In the genomic region with DNA sequence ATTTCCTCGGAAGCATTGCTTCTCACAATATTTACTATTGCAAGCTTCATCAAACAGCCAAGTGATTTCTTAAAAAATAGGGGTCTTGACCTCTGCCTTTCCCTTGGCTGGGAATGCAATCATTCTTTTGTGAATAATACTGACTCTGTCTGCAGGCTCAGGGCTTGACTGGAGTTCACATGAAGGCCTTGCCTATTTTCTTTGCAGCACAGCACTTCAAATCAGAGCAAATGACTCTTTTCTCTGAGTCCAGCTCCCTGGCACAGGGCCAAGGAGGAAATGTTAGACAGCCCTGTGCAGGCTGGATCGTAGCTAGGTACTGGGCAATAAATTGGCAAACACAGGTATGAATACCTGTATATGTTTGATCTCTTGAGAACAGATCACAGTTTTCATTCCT, we compare ENCODE assay signal across 11 mouse cellular contexts.
DNase-seq lines count a peak whose midpoint lies in the region; ATAC-seq and TF ChIP-seq lines count a peak whose summit lies in the region.
"Had no signal": no experiment of that assay in that cellular context is flagged by ENCODE, and none has a peak within 500 bp of the region (broad histone marks: within the 10 kb centered on the region; RNA-seq: fewer than 3 reads in every experiment).

No protein-coding gene starts in this region.

- intact Hi-C loops in heart, postnatal 36 days (cut with DNase I): no loop called here

- no peak overlapping the region for H3K4me2 ChIP-seq in lung, embryonic 15.5 days
- H3K4me2 ChIP-seq: midbrain, embryonic 11.5 days had no signal

- H3K4me1 ChIP-seq in cerebellum, adult 2 months (ENCODE audit: control insufficient read depth, insufficient read depth, low read length): peaks cover 5% of the 10 kb centered on the region; the same call in 1 of the 2 replicates
- no peaks in the 10 kb centered on the region for H3K4me1 ChIP-seq in lung, embryonic 15.5 days

- H3K4me3 ChIP-seq in cerebellum, adult 2 months (replicated peaks; ENCODE audit: insufficient read depth, low read depth, low read length): no peak overlapping the region
- no peak overlapping the region for H3K4me3 ChIP-seq in lung, embryonic 15.5 days
- H3K4me3 ChIP-seq: erythroblast, embryonic 14.5 days had no signal

- WGBS in cerebellum, adult 2 months: 40% methylated on average over 2 of the region's 2 CpGs
- WGBS in lung, embryonic 15.5 days: 13% methylated on average over 2 of the region's 2 CpGs

- no peak overlapping the region for H3K9ac ChIP-seq in lung, embryonic 15.5 days

- H3K36me3 ChIP-seq in lung, embryonic 15.5 days: no peaks in the 10 kb centered on the region

- ATAC-seq in lung, embryonic 15.5 days (ENCODE audit: borderline replicate concordance, extremely low read depth, low FRiP score, low TSS enrichment): peak; percentile 46; the same call in 1 of the 2 replicates
- no peak for ATAC-seq in megakaryocyte progenitor cell, adult 5-6 weeks (replicated peaks; ENCODE audit: poor library complexity)

- no peak for TF ChIP-seq POLR2A in cerebellum, adult 2 months (IDR thresholded peaks at IDR 0.05; ENCODE audit: borderline replicate concordance, insufficient read depth, low read length)

- peak; percentile 28 to 32 for DNase-seq in cerebellum, adult 2 months
- no peak for DNase-seq in cerebellum, postnatal 4 days (ENCODE audit: low spot score in 2 of 2)
- peak; percentile 2 for DNase-seq in NIH3T3 (ENCODE audit: low read depth)
- peak; percentile 25 for DNase-seq in embryo, embryonic 9.5 days (ENCODE audit: extremely low spot score)
- DNase-seq in heart, postnatal 36 days: no peak
- no peak for DNase-seq in layer of hippocampus, postnatal 25 days (ENCODE audit: extremely low spot score in 1 of 2, low spot score in 1 of 2)
- DNase-seq: right cerebral cortex, postnatal 4 days had no signal

- TF ChIP-seq CTCF in cerebellum, adult 2 months (IDR thresholded peaks at IDR 0.05; ENCODE audit: borderline replicate concordance, insufficient read depth, low read depth, low read length): no peak

- H3K27me3 ChIP-seq in cerebellum, adult 2 months (ENCODE audit: control insufficient read depth, insufficient read depth, low read length): no peaks in the 10 kb centered on the region
- no peaks in the 10 kb centered on the region for H3K27me3 ChIP-seq in lung, embryonic 15.5 days

- H3K27ac ChIP-seq in cerebellum, adult 2 months (ENCODE audit: insufficient read depth, low read length): no peak overlapping the region
- no peak overlapping the region for H3K27ac ChIP-seq in lung, embryonic 15.5 days

- no peaks in the 10 kb centered on the region for H3K9me3 ChIP-seq in lung, embryonic 15.5 days

Comparison
In these comparisons a context has a peak if more than half of its experiments do, and no peak if none do; other contexts are left out.
1. DNase-seq: peak in cerebellum, adult 2 months (2 of 2), NIH3T3 (single experiment) and embryo, embryonic 9.5 days (single experiment); none in cerebellum, postnatal 4 days (0 of 2), heart, postnatal 36 days (0 of 2) and layer of hippocampus, postnatal 25 days (0 of 2).